Mouse (Mus musculus): Measurements from ENCODE around the gene Tbk1. TPM values are rescaled to one million over a fixed set of nuclear protein-coding genes. Genes with fewer than 3 reads are reported as not detected.

The Tbk1 gene
- polyA plus RNA-seq, 1 experiment from 2014 or later = 34.8 TPM

- 65% methylated on average over 7 of the region's 7 CpGs for WGBS
- Histone ChIP-seq H3K4me2 (ENCODE audit: low read length) (0 out of 2 replicates have a peak overlapping the region, but pooled peaks have one; percentile 26), H3K9ac (ENCODE audit: low read length) (no peak overlapping the region), H3K27me3 (replicated peaks; ENCODE audit: control insufficient read depth, insufficient read depth, low read length) (no peaks in the 10 kb centered on the region), H3K36me3 (ENCODE audit: control insufficient read depth, insufficient read depth, low read length) (peaks cover 51% of the 10 kb centered on the region), H3K4me1 (replicated peaks; ENCODE audit: control insufficient read depth, insufficient read depth, low read length) (no peaks in the 10 kb centered on the region), H3K9me3 (ENCODE audit: control insufficient read depth, low read length) (no peaks in the 10 kb centered on the region), H3K4me3 (ENCODE audit: low read depth, low read length) (no peak overlapping the region), H3K27ac (ENCODE audit: low read depth) (no peak overlapping the region)
- DNase-seq (ENCODE audit: low spot score) = no peak
- ATAC-seq (replicated peaks; ENCODE audit: low FRiP score, low TSS enrichment, low read depth) = no peak
These were observed 18.1 kb downstream of the Tbk1 start for GRCm38 (mm10) chr10:121568534-121568933.

DNA sequence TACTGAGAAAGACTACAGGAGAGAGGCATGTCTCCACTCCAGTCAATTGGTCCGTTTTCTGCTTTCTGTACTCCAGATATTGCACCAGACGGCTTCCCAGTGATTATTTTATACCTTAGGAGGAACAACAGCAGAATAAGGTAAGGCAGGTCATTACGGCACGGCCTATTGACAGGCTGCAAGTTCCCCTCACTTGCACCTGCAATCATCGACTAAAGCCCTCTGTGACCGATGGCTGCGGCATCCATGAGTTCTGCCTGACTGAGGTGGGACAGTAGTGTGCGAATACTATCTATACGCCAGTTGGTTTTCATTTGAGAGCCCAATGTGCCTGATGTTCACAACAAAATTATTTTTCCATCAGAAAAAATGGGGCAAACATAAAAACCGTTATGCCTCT is 18.6 kb downstream of the Tbk1 start:
- WGBS = 94% methylated on average over 10 of the region's 10 CpGs
- peaks cover 57% of the 10 kb centered on the region for H3K36me3 ChIP-seq (ENCODE audit: control insufficient read depth, insufficient read depth, low read length)
- ATAC-seq (replicated peaks; ENCODE audit: low FRiP score, low TSS enrichment, low read depth) = no peak

DNA sequence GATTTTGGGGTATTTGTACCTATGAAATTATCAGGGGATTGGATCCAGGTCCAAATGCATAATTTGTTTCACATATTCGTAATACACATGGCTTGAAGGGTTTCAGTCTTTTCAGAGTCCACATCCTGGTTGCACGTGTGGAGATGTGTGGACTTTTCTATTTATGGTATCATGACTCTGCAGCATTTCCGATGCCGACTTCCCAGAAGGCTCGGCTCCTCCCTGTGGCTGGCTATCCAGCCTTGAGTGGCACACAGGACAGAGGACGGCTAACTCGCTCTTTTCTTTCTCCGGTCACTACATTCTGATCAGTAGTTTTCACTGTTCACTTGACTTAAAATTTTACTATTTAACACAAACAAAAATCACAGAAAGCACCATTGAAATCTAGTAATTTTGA is 22.1 kb downstream of the Tbk1 start:
- no peak overlapping the region for H3K9ac ChIP-seq (ENCODE audit: low read length)
- H3K4me3 ChIP-seq (ENCODE audit: low read depth, low read length) = no peak overlapping the region
- no peaks in the 10 kb centered on the region for H3K27me3 ChIP-seq (replicated peaks; ENCODE audit: control insufficient read depth, insufficient read depth, low read length)
- DNase-seq (ENCODE audit: low spot score) (no peak), ATAC-seq (replicated peaks; ENCODE audit: low FRiP score, low TSS enrichment, low read depth) (no peak)
- no peaks in the 10 kb centered on the region for H3K4me1 ChIP-seq (replicated peaks; ENCODE audit: control insufficient read depth, insufficient read depth, low read length)
- peaks cover 60% of the 10 kb centered on the region for H3K36me3 ChIP-seq (ENCODE audit: control insufficient read depth, insufficient read depth, low read length)
- 89% methylated on average over 8 of the region's 8 CpGs for WGBS
- no peak overlapping the region for H3K27ac ChIP-seq (ENCODE audit: low read depth)
- H3K4me2 ChIP-seq (ENCODE audit: low read length) = no peak overlapping the region
- no peaks in the 10 kb centered on the region for H3K9me3 ChIP-seq (ENCODE audit: control insufficient read depth, low read length)

More for the DNA sequence above, 18.6 kb downstream of the Tbk1 start:
- no peak overlapping the region for H3K27ac ChIP-seq (ENCODE audit: low read depth)
- no peaks in the 10 kb centered on the region for H3K27me3 ChIP-seq (replicated peaks; ENCODE audit: control insufficient read depth, insufficient read depth, low read length)
- H3K9me3 ChIP-seq (ENCODE audit: control insufficient read depth, low read length) = no peaks in the 10 kb centered on the region
- H3K4me1 ChIP-seq (replicated peaks; ENCODE audit: control insufficient read depth, insufficient read depth, low read length) = no peaks in the 10 kb centered on the region
- no peak for DNase-seq (ENCODE audit: low spot score)
- no peak overlapping the region for H3K9ac ChIP-seq (ENCODE audit: low read length)
- no peak overlapping the region for H3K4me3 ChIP-seq (ENCODE audit: low read depth, low read length)
- no peak overlapping the region for H3K4me2 ChIP-seq (ENCODE audit: low read length)

DNA sequence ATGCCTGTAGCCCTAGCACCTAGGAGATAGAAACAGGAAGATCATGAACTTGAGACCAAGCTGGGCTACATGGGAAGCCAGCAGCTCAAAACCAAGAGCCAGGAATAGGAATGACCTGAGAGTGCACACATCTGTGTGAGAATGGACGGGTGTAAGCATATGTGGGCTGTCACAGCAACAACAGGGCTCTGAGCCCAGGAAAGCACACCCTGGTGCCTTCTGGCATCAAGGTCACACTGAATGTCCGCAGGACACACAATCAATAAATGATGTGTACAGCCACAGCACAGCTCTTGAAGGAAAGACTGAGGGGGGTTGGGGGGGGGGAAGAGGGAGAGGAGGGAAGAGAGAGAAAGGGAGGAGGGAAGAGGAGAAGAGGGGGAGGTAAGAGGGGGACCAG is 28.4 kb downstream of the Tbk1 start:
- H3K4me2 ChIP-seq (ENCODE audit: low read length) = no peak overlapping the region
- H3K27ac ChIP-seq (ENCODE audit: low read depth) = no peak overlapping the region
- H3K4me3 ChIP-seq (ENCODE audit: low read depth, low read length) = no peak overlapping the region
- no peak for ATAC-seq (replicated peaks; ENCODE audit: low FRiP score, low TSS enrichment, low read depth)
- H3K4me1 ChIP-seq (replicated peaks; ENCODE audit: control insufficient read depth, insufficient read depth, low read length) = no peaks in the 10 kb centered on the region
- H3K36me3 ChIP-seq (ENCODE audit: control insufficient read depth, insufficient read depth, low read length) = peaks cover 81% of the 10 kb centered on the region
- 76% methylated on average over 2 of the region's 2 CpGs for WGBS
- no peak for DNase-seq (ENCODE audit: low spot score)
- H3K27me3 ChIP-seq (replicated peaks; ENCODE audit: control insufficient read depth, insufficient read depth, low read length) = no peaks in the 10 kb centered on the region
- H3K9me3 ChIP-seq (ENCODE audit: control insufficient read depth, low read length) = no peaks in the 10 kb centered on the region
- H3K9ac ChIP-seq (ENCODE audit: low read length) = no peak overlapping the region

DNA sequence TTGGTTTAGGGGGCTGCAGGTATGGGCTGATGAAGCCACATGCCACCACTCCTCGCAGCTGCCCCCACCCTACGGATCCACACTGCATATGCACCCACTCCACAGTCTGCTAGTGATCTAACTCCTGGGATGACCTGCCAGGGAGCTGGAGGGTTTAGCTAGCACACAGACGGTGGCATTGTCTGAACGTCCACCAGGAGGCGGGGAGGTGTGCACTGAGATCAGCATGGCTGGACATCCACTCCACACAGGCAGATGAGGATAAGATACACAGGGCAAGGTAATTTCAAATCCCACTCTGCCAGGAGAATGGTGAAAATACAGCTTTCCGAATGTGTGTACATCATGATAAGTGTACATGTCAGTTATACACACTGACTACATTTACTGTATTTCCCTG is 30.3 kb downstream of the Tbk1 start:
- Histone ChIP-seq H3K9ac (ENCODE audit: low read length) (no peak overlapping the region), H3K4me1 (replicated peaks; ENCODE audit: control insufficient read depth, insufficient read depth, low read length) (no peaks in the 10 kb centered on the region), H3K4me2 (ENCODE audit: low read length) (no peak overlapping the region), H3K4me3 (ENCODE audit: low read depth, low read length) (no peak overlapping the region), H3K27ac (ENCODE audit: low read depth) (no peak overlapping the region), H3K27me3 (replicated peaks; ENCODE audit: control insufficient read depth, insufficient read depth, low read length) (no peaks in the 10 kb centered on the region), H3K36me3 (ENCODE audit: control insufficient read depth, insufficient read depth, low read length) (peaks cover 87% of the 10 kb centered on the region), H3K9me3 (ENCODE audit: control insufficient read depth, low read length) (no peaks in the 10 kb centered on the region)
- 78% methylated on average over 6 of the region's 6 CpGs for WGBS
- DNase-seq (ENCODE audit: low spot score) (no peak), ATAC-seq (replicated peaks; ENCODE audit: low FRiP score, low TSS enrichment, low read depth) (no peak)

- Histone ChIP-seq H3K4me1 (replicated peaks; ENCODE audit: control insufficient read depth, insufficient read depth, low read length) (no peaks in the 10 kb centered on the region), H3K27ac (ENCODE audit: low read depth) (no peak overlapping the region), H3K4me3 (ENCODE audit: low read depth, low read length) (no peak overlapping the region), H3K9me3 (ENCODE audit: control insufficient read depth, low read length) (no peaks in the 10 kb centered on the region), H3K9ac (ENCODE audit: low read length) (no peak overlapping the region), H3K36me3 (ENCODE audit: control insufficient read depth, insufficient read depth, low read length) (peaks cover 87% of the 10 kb centered on the region), H3K4me2 (ENCODE audit: low read length) (no peak overlapping the region), H3K27me3 (replicated peaks; ENCODE audit: control insufficient read depth, insufficient read depth, low read length) (no peaks in the 10 kb centered on the region)
- WGBS = 86% methylated on average over 9 of the region's 9 CpGs
- DNase-seq (ENCODE audit: low spot score) (no peak), ATAC-seq (replicated peaks; ENCODE audit: low FRiP score, low TSS enrichment, low read depth) (no peak)
These were observed 36.3 kb downstream of the Tbk1 start for GRCm38 (mm10) chr10:121550334-121550733.

- no peak for DNase-seq (ENCODE audit: low spot score)
- WGBS = 86% methylated on average over 5 of the region's 5 CpGs
These were observed 36.9 kb downstream of the Tbk1 start for GRCm38 (mm10) chr10:121549670-121550069.

DNA sequence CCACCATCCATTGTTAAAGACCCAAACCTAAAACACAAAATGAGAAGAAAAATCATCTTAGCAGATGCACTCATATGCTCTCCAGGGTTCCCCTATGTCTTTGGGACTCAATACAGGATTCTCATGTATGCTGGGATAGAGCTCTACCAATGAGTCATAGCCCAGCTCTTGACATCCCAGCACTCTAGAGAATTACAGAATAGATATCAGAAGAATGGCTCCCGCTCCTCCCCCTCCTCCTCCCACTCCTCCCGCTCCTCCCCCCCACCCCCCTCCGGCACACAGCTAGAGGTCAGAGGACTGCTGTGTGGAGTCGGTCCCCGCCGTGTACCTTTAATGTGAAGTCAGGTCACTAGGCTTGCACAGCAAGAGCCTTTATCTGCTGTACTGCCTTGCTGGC is 39.4 kb downstream of the Tbk1 start:
- H3K4me2 ChIP-seq (ENCODE audit: low read length) = no peak overlapping the region

More at GRCm38 (mm10) chr10:121549670-121550069, 36.9 kb downstream of the Tbk1 start:
- ATAC-seq (replicated peaks; ENCODE audit: low FRiP score, low TSS enrichment, low read depth) = no peak
- H3K27ac ChIP-seq (ENCODE audit: low read depth) = no peak overlapping the region
- H3K4me2 ChIP-seq (ENCODE audit: low read length) = no peak overlapping the region
- H3K4me3 ChIP-seq (ENCODE audit: low read depth, low read length) = no peak overlapping the region
- no peak overlapping the region for H3K9ac ChIP-seq (ENCODE audit: low read length)
- no peaks in the 10 kb centered on the region for H3K27me3 ChIP-seq (replicated peaks; ENCODE audit: control insufficient read depth, insufficient read depth, low read length)
- no peaks in the 10 kb centered on the region for H3K4me1 ChIP-seq (replicated peaks; ENCODE audit: control insufficient read depth, insufficient read depth, low read length)
- no peaks in the 10 kb centered on the region for H3K9me3 ChIP-seq (ENCODE audit: control insufficient read depth, low read length)
- peaks cover 84% of the 10 kb centered on the region for H3K36me3 ChIP-seq (ENCODE audit: control insufficient read depth, insufficient read depth, low read length)

DNA sequence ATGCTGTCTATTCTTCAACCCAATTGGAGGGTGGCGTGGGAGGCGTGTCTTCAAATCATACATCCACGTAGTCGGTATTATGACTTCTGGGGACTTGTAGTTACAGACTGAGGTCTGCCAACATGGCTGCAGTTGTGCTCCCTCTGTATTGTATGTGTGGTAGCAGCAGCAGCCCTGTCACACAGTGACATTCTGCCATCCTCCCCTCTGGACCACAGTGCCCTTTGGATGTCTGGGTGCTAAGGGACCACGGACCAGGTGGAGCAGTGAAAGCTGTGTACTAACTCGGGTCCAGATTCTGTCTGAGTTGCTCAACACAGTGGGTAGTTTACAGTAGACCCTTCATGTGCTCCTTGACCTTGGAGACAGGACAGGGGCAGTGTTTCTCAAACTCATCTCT is 43.0 kb downstream of the Tbk1 start:
- no peaks in the 10 kb centered on the region for H3K4me1 ChIP-seq (replicated peaks; ENCODE audit: control insufficient read depth, insufficient read depth, low read length)
- no peak overlapping the region for H3K27ac ChIP-seq (ENCODE audit: low read depth)
- peaks cover 30% of the 10 kb centered on the region for H3K36me3 ChIP-seq (ENCODE audit: control insufficient read depth, insufficient read depth, low read length)
- no peak overlapping the region for H3K4me2 ChIP-seq (ENCODE audit: low read length)
- no peaks in the 10 kb centered on the region for H3K9me3 ChIP-seq (ENCODE audit: control insufficient read depth, low read length)
- H3K4me3 ChIP-seq (ENCODE audit: low read depth, low read length) = no peak overlapping the region
- ATAC-seq (replicated peaks; ENCODE audit: low FRiP score, low TSS enrichment, low read depth) = no peak
- no peaks in the 10 kb centered on the region for H3K27me3 ChIP-seq (replicated peaks; ENCODE audit: control insufficient read depth, insufficient read depth, low read length)
- WGBS = 93% methylated on average over 6 of the region's 6 CpGs
- no peak for DNase-seq (ENCODE audit: low spot score)
- H3K9ac ChIP-seq (ENCODE audit: low read length) = no peak overlapping the region

More for the DNA sequence above, 39.4 kb downstream of the Tbk1 start:
- Histone ChIP-seq H3K9me3 (ENCODE audit: control insufficient read depth, low read length) (no peaks in the 10 kb centered on the region), H3K4me3 (ENCODE audit: low read depth, low read length) (no peak overlapping the region), H3K36me3 (ENCODE audit: control insufficient read depth, insufficient read depth, low read length) (peaks cover 64% of the 10 kb centered on the region), H3K27me3 (replicated peaks; ENCODE audit: control insufficient read depth, insufficient read depth, low read length) (no peaks in the 10 kb centered on the region), H3K4me1 (replicated peaks; ENCODE audit: control insufficient read depth, insufficient read depth, low read length) (no peaks in the 10 kb centered on the region), H3K9ac (ENCODE audit: low read length) (no peak overlapping the region), H3K27ac (ENCODE audit: low read depth) (no peak overlapping the region)
- WGBS = 85% methylated on average over 6 of the region's 6 CpGs
- ATAC-seq (replicated peaks; ENCODE audit: low FRiP score, low TSS enrichment, low read depth) = no peak
- no peak for DNase-seq (ENCODE audit: low spot score)
